Mouse (Mus musculus) midbrain, embryonic 12.5 days (tissue): Measurements from ENCODE around the gene P2ry12. TPM values are rescaled to one million over a fixed set of nuclear protein-coding genes. Genes with fewer than 3 reads are reported as not detected.
A peak's percentile ranks its signal among the peaks of the same experiment; 100 is the strongest.

Experiments used
- ATAC-seq: fragments of 200-750 bp; cut with Nextera tagmentation; 2 replicates; pipeline ENCODE4 v1.8.0; 2017; ENCODE audit warnings: low read depth, moderate TSS enrichment, moderate library complexity; ENCODE audit not compliant: low FRiP score
- H3K27ac ChIP-seq: fragments of 300-500 bp; sonication (generic); replicated peaks from 2 replicates; pipeline ENCODE4 v1.5.1; 2016; ENCODE audit warnings: mild to moderate bottlenecking
- H3K27me3 ChIP-seq: fragments of 300-500 bp; sonication (generic); 2 replicates; pipeline ENCODE4 v1.6.1; 2016; ENCODE audit warnings: mild to moderate bottlenecking
- H3K36me3 ChIP-seq: fragments of 300-500 bp; sonication (generic); 2 replicates; pipeline ENCODE4 v1.6.1; 2016
- H3K4me1 ChIP-seq: fragments of 300-500 bp; sonication (generic); 2 replicates; pipeline ENCODE4 v1.6.1; 2016
- H3K4me2 ChIP-seq: fragments of 300-500 bp; sonication (generic); replicated peaks from 2 replicates; pipeline ENCODE4 v1.6.1; 2016; ENCODE audit warnings: mild to moderate bottlenecking, moderate library complexity
- H3K4me3 ChIP-seq: fragments of 300-500 bp; sonication (generic); 2 replicates; pipeline ENCODE4 v1.5.1; 2016; ENCODE audit warnings: mild to moderate bottlenecking
- H3K9ac ChIP-seq: fragments of 300-500 bp; sonication (generic); replicated peaks from 2 replicates; pipeline ENCODE4 v1.6.1; 2016; ENCODE audit warnings: mild to moderate bottlenecking, moderate library complexity
- H3K9me3 ChIP-seq: fragments of 300-500 bp; sonication (generic); 2 replicates; pipeline ENCODE4 v1.6.1; 2016; ENCODE audit warnings: mild to moderate bottlenecking
- WGBS: fragments of 180-500 bp; shearing (Covaris S2); methylation state at CpG from one replicate; pipeline ENCODE4 v1.1.7; 2016; 5-methylcytosine and 5-hydroxymethylcytosine counted together
- polyA plus RNA-seq: library from polyadenylated mRNA; unstranded; fragments of >200 nt; fragmentation: Nextera tagmentation; extraction: Ambion mirVana; gene quantifications from 2 replicates; pipeline ENCODE4 v1.2.1, GENCODE M21; 2016

Gene P2ry12
- polyA plus RNA-seq, 1 experiment from 2014 or later = 4.3 TPM

- H3K27me3 ChIP-seq = no peaks in the 10 kb centered on the region
- no peak overlapping the region for H3K9ac ChIP-seq
- 90% methylated on average over 6 of the region's 6 CpGs for WGBS
- ATAC-seq = no peak
- H3K36me3 ChIP-seq = no peaks in the 10 kb centered on the region
- H3K4me2 ChIP-seq = no peak overlapping the region
- H3K9me3 ChIP-seq = no peaks in the 10 kb centered on the region
- H3K27ac ChIP-seq = no peak overlapping the region
- H3K4me3 ChIP-seq = no peak overlapping the region
- H3K4me1 ChIP-seq = no peaks in the 10 kb centered on the region
Measured at GRCm38 (mm10) chr3:59270811-59271210, 8.1 kb upstream of the P2ry12 start.

- 87% methylated on average over 3 of the region's 3 CpGs for WGBS
- Histone ChIP-seq H3K27ac (no peak overlapping the region), H3K27me3 (no peaks in the 10 kb centered on the region), H3K36me3 (0 out of 2 replicates have a peak, but pooled peaks cover 3% of the 10 kb centered on the region), H3K4me3 (no peak overlapping the region), H3K4me1 (peaks cover 10% of the 10 kb centered on the region), H3K4me2 (no peak overlapping the region), H3K9me3 (no peaks in the 10 kb centered on the region), H3K9ac (no peak overlapping the region)
- no peak for ATAC-seq
Measured at GRCm38 (mm10) chr3:59263988-59264387, 1.3 kb upstream of the P2ry12 start.

GRCm38 (mm10) chr3:59263417-59263816 is 746 bp upstream of the P2ry12 start:
- Histone ChIP-seq H3K27me3 (no peaks in the 10 kb centered on the region), H3K36me3 (0 out of 2 replicates have a peak, but pooled peaks cover 3% of the 10 kb centered on the region), H3K4me1 (peaks cover 10% of the 10 kb centered on the region), H3K4me3 (no peak overlapping the region), H3K9me3 (no peaks in the 10 kb centered on the region), H3K27ac (no peak overlapping the region), H3K9ac (no peak overlapping the region), H3K4me2 (no peak overlapping the region)
- no peak for ATAC-seq
- 84% methylated on average over 2 of the region's 2 CpGs for WGBS

- Histone ChIP-seq H3K4me2 (no peak overlapping the region), H3K4me3 (no peak overlapping the region), H3K9me3 (no peaks in the 10 kb centered on the region), H3K4me1 (peaks cover 10% of the 10 kb centered on the region), H3K9ac (no peak overlapping the region), H3K36me3 (0 out of 2 replicates have a peak, but pooled peaks cover 3% of the 10 kb centered on the region), H3K27me3 (no peaks in the 10 kb centered on the region), H3K27ac (no peak overlapping the region)
- ATAC-seq = peak; percentile 55; the same call in 1 of the 2 replicates
- WGBS = 37% methylated on average over 9 of the region's 9 CpGs
Measured at GRCm38 (mm10) chr3:59261709-59262472, 780 bp downstream of the P2ry12 start.

GRCm38 (mm10) chr3:59260745-59261144 is 1.9 kb downstream of the P2ry12 start:
- H3K4me3 ChIP-seq = no peak overlapping the region
- H3K36me3 ChIP-seq = 0 out of 2 replicates have a peak, but pooled peaks cover 3% of the 10 kb centered on the region
- no peak overlapping the region for H3K4me2 ChIP-seq
- no peak overlapping the region for H3K27ac ChIP-seq
- 75% methylated on average over 5 of the region's 5 CpGs for WGBS
- no peaks in the 10 kb centered on the region for H3K27me3 ChIP-seq
- peaks cover 10% of the 10 kb centered on the region for H3K4me1 ChIP-seq
- no peaks in the 10 kb centered on the region for H3K9me3 ChIP-seq
- no peak for ATAC-seq
- no peak overlapping the region for H3K9ac ChIP-seq

- Histone ChIP-seq H3K4me3 (no peak overlapping the region), H3K36me3 (no peaks in the 10 kb centered on the region), H3K9me3 (no peaks in the 10 kb centered on the region), H3K9ac (no peak overlapping the region), H3K27me3 (no peaks in the 10 kb centered on the region), H3K4me1 (peaks cover 9% of the 10 kb centered on the region), H3K27ac (no peak overlapping the region), H3K4me2 (no peak overlapping the region)
- 83% methylated on average over 20 of the region's 20 CpGs for WGBS
- no peak for ATAC-seq
Measured at GRCm38 (mm10) chr3:59257740-59258664, 4.7 kb downstream of the P2ry12 start.

GRCm38 (mm10) chr3:59250454-59250853 is 12.2 kb downstream of the P2ry12 start:
- no peak for ATAC-seq
- 95% methylated on average over 1 of the region's 1 CpGs for WGBS

GRCm38 (mm10) chr3:59248031-59248430 is 14.6 kb downstream of the P2ry12 start:
- no peak for ATAC-seq
- Histone ChIP-seq H3K36me3 (no peaks in the 10 kb centered on the region), H3K4me1 (no peaks in the 10 kb centered on the region), H3K4me3 (no peak overlapping the region), H3K27me3 (no peaks in the 10 kb centered on the region), H3K9ac (no peak overlapping the region), H3K9me3 (no peaks in the 10 kb centered on the region), H3K27ac (no peak overlapping the region), H3K4me2 (no peak overlapping the region)
- WGBS = 91% methylated on average over 6 of the region's 6 CpGs

More at GRCm38 (mm10) chr3:59250454-59250853, 12.2 kb downstream of the P2ry12 start:
- Histone ChIP-seq H3K9ac (no peak overlapping the region), H3K4me2 (no peak overlapping the region), H3K9me3 (no peaks in the 10 kb centered on the region), H3K27ac (no peak overlapping the region), H3K27me3 (no peaks in the 10 kb centered on the region), H3K36me3 (no peaks in the 10 kb centered on the region), H3K4me1 (no peaks in the 10 kb centered on the region), H3K4me3 (no peak overlapping the region)

- H3K9ac ChIP-seq = no peak overlapping the region
- no peaks in the 10 kb centered on the region for H3K27me3 ChIP-seq
- WGBS = 81% methylated on average over 6 of the region's 6 CpGs
- H3K4me1 ChIP-seq = no peaks in the 10 kb centered on the region
- H3K4me3 ChIP-seq = no peak overlapping the region
- H3K27ac ChIP-seq = no peak overlapping the region
- no peaks in the 10 kb centered on the region for H3K9me3 ChIP-seq
- H3K36me3 ChIP-seq = no peaks in the 10 kb centered on the region
- H3K4me2 ChIP-seq = no peak overlapping the region
- ATAC-seq = no peak
Measured at GRCm38 (mm10) chr3:59243384-59243783, 19.3 kb downstream of the P2ry12 start.

GRCm38 (mm10) chr3:59234878-59235277 is 27.8 kb downstream of the P2ry12 start:
- Histone ChIP-seq H3K36me3 (no peaks in the 10 kb centered on the region), H3K4me1 (no peaks in the 10 kb centered on the region), H3K4me2 (no peak overlapping the region), H3K9me3 (no peaks in the 10 kb centered on the region), H3K27ac (no peak overlapping the region), H3K27me3 (no peaks in the 10 kb centered on the region), H3K9ac (no peak overlapping the region), H3K4me3 (no peak overlapping the region)
- WGBS = 82% methylated on average over 5 of the region's 5 CpGs
- ATAC-seq = no peak

- Histone ChIP-seq H3K4me3 (no peak overlapping the region), H3K4me2 (no peak overlapping the region), H3K4me1 (no peaks in the 10 kb centered on the region), H3K9me3 (no peaks in the 10 kb centered on the region), H3K27ac (no peak overlapping the region), H3K9ac (no peak overlapping the region), H3K36me3 (no peaks in the 10 kb centered on the region), H3K27me3 (no peaks in the 10 kb centered on the region)
- no peak for ATAC-seq
- WGBS = 78% methylated on average over 3 of the region's 3 CpGs
Measured at GRCm38 (mm10) chr3:59230912-59231311, 31.8 kb downstream of the P2ry12 start.
